Mouse (Mus musculus): Measurements from ENCODE around the gene Inhbb.

DNA sequence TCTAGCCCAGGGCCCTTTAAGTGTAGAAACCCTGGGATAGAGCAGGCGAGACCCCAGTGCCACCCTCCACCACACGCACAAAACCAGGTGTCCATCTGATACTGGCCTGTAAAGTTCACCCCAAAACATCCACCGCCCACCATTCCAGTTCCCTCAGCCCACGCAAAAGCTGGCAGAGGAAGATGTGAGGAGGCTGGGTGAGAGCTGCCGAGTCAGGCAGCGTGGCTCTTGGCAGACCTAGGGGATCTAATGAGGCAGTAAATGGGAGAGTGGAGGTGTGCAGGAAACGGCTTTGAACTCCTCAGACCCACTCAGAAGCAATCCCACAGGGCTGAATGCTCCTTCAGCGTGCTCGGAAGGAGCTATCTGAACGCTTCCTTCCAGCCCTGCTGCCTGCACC is 29.4 kb upstream of the Inhbb start:
- TF ChIP-seq CTCF (IDR thresholded peaks at IDR 0.05; ENCODE audit: borderline replicate concordance, extremely low read depth, insufficient read depth, insufficient read length) (no peak), POLR2A (IDR thresholded peaks at IDR 0.05; ENCODE audit: borderline replicate concordance, extremely low read depth, insufficient read depth, insufficient read length, poor library complexity, severe bottlenecking) (no peak)
